Mouse (Mus musculus): ENCODE data around the gene Dnajb1.
"Not testable (repeated sequence)": the region's sequence is repeated elsewhere in the genome, so short reads cannot be mapped to it uniquely, and the experiment has no call there.

The Dnajb1 gene

GRCm38 (mm10) chr8:83607661-83608397 is at the start of gene Dnajb1, which contains the start of gene Tecr:
TSS of gene Dnajb1 (plus strand) at chr8:83608193.
TSS of gene Tecr (minus strand) at chr8:83607971.
- peak; percentile 100 for DNase-seq

DNA sequence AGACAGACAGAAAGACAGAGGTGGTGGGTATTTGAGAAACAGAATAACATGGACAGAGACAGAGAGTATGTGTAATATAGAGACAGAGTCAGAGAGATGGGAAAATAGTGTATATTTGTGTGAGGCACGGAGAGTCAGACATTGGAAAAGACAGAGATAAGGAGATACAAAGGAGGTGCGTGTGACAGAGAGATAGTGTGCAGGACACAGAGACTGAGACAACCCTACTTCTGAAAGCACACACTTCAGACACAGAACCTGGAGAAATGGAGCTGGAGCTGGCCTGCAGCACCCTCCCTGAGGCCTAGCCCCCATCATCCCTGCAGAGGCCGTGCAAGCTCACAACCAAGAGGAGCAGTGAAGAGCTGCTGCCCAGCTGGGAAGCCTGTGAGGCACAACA is 45.3 kb upstream of the Dnajb1 start:
- DNase-seq = no peak

GRCm38 (mm10) chr8:83563246-83563645 is 44.7 kb upstream of the Dnajb1 start:
- no peak for DNase-seq

GRCm38 (mm10) chr8:83565731-83566375 is 42.1 kb upstream of the Dnajb1 start:
- no peak for DNase-seq

GRCm38 (mm10) chr8:83566469-83567395 is 41.3 kb upstream of the Dnajb1 start, which contains the start of gene Ndufb7:
TSS of gene Ndufb7 (plus strand) at chr8:83566671.
- peak; percentile 95 to 97 for DNase-seq

GRCm38 (mm10) chr8:83567668-83568067 is 40.3 kb upstream of the Dnajb1 start:
- no peak for DNase-seq

- DNase-seq = no peak
Measured at GRCm38 (mm10) chr8:83568128-83568527, 39.9 kb upstream of the Dnajb1 start.

- no peak for DNase-seq
Measured at GRCm38 (mm10) chr8:83568755-83569154, 39.2 kb upstream of the Dnajb1 start.

- DNase-seq = no peak
Measured at GRCm38 (mm10) chr8:83569165-83569564, 38.8 kb upstream of the Dnajb1 start.

DNA sequence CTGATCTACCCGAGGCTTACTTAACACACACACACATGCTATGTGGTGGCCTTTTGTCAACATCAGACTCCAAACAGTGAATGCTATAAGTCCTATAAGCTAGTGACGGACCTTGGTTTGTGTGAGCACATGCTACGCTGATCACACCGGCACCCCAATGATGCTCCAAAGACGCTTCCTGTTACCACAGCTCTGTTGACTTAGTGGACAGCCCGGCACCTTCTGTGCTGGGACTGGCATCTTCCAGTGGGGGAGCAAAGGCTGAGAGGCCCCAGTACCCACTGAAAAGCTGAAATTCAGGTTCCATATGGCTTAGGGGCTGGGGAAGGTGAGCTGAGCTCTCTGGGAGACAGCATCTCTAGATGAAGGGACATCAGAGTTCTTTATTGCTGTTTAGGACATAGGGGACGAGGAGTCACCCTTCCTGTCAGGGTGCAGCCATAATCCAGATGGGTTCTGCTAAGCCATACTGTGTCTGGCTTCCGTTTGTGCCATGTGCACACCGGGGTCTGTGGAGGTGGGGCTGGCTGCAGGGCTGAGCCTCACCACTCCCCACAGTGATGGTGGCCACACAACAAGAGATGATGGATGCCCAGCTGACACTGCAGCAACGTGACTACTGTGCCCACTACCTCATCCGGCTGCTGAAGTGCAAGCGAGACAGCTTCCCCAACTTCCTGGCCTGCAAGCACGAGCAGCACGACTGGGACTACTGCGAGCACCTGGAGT is 37.6 kb upstream of the Dnajb1 start:
- no peak for DNase-seq

GRCm38 (mm10) chr8:83571001-83571340 is 37.0 kb upstream of the Dnajb1 start:
- DNase-seq = not testable (repeated sequence)

GRCm38 (mm10) chr8:83571791-83572190 is 36.2 kb upstream of the Dnajb1 start:
- DNase-seq = no peak

- no peak for DNase-seq
Measured at GRCm38 (mm10) chr8:83572246-83572812, 35.7 kb upstream of the Dnajb1 start.

DNA sequence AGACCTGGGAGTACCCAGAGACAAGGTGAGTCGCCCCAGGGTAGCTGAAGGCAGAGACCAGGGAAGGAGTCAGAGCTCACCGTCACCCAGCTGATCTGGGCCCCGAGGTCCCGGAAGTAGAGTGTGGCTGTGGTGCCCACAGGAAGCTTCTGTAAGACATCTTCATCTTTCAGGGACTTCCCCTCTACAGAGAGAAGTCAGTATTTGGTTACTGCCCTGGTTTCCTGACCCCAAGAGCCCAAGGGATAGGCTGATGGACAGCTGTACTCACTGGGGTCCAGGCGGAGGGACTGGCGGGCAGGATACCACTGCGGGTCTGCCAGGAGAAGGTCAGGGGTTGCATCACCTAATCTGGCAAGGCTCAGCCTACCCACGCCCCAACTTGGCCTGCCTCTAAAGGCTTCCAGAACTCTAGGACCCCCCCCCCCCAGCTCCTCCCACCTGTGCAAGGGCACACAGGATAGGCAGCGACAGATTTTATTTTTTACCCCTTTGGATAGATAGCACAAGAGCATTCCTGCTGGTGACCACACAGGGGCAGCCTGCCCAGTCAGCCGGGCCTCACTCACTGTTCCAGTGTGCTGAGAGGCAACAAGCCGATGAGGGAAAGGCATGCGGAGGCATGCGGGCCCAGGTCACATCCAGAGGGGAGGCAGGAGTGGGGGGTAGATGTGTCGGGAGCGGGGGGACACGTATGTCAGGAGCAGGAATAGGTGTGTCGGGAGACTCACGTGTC is 34.7 kb upstream of the Dnajb1 start:
- peak; percentile 45 to 56 for DNase-seq

GRCm38 (mm10) chr8:83574631-83575315 is 33.2 kb upstream of the Dnajb1 start:
- no peak for DNase-seq

DNA sequence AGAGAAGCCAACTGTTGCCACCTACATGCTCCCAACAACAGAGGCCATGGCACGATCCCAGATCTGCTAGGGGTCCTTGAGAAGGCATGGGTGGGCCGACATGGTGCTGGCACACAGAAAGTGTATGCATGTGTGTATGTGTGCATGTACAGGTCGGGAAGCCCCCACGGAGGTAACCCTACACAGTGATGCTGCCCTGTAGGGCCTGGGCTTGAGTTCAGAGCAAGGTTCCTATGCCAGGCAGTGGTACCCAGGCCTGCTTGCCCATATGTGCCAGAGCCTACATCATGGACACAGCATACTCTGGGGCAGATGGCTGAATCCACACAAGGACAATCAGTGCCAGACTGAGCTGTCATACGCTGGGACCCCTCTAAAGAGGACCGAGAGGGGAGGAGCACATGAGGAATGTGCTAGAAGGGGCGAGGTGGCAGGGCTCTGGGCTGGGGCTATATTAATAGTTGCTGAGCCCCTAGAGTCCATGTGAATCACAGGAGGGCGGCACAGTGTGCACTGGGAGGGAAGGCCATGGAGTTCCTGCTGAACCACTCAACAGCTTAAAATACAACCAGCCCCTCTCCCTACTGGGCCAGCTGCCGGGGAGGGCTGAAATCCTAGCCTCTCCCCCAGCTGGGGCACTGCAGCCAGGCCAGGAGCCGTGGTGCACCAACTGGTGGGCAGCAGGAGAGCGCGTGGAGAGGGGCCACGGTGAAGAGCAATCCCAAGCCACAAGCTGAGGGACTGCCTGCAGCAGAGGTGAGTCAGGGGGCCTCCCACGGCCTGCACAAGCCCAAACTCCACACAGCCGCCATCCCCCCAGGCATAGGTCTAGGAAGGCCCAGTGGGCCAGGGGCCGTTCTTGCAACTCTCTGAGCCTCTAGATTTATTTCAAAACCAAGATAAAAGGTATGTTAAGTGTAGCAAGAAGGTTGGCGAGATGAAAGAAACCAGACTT is 32.2 kb upstream of the Dnajb1 start:
- DNase-seq = no peak

DNA sequence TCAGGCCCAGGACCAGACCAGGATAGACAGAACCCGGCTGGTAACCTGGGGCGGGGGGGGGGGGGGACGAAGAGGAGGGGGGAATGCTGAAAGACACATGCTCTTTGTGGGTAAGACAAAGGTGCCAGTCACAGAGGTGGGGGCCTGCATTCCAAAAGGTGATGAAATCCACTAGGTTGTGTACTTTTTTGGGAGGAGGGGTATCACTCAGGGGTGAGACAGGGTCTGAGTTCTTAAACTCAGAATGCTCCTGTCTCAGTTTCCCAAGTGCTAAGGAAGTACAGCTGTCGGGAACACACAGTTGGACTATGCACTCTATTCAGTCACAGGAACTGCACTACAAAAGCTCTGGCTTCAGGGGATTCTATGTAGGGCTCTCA is 31.5 kb upstream of the Dnajb1 start:
- DNase-seq = no peak

DNA sequence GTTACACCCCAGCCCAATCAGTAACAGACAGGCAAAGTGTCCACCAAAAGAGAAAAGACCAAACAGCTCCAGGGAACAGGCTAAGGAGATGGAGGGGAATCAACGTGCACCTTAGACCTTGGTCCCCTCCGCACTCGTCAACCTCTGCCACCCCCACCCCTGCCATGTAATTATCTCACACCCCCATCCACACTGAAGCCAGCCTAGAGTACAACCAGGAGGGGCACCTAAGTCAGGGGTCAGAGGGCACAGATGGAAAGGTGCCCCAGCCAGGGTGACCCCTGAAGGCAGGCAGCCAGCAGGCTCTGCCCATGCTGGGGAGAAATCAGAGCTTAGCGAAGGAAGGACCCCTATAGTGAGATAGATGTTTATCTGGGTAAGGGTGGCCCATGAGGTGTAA is 31.1 kb upstream of the Dnajb1 start:
- DNase-seq = no peak

GRCm38 (mm10) chr8:83577384-83577791 is 30.6 kb upstream of the Dnajb1 start:
- DNase-seq = no peak
